Mouse (Mus musculus) G1E (cell line): ENCODE measurements at regions not wholly inside any gene's neighbourhood (a gene's known extent, or its start where the extent isn't known, plus 50 kb on each side); places are given as distances from the start of the nearest gene placed in this dataset.

Source experiments
- CTCF ChIP-seq: IDR thresholded peaks from 2 replicates; pipeline ENCODE4 v1.5.1; 2012; ENCODE audit warnings: low read depth, low read length, inconsistent platforms, mixed read lengths
- GATA1 ChIP-seq: IDR thresholded peaks from 2 replicates; pipeline ENCODE4 v1.6.1; 2012; ENCODE audit warnings: borderline replicate concordance, low read length, inconsistent platforms, mixed read lengths
- POLR2AphosphoS5 ChIP-seq: IDR thresholded peaks from 2 replicates; pipeline ENCODE4 v1.6.1; 2012; ENCODE audit warnings: low read depth, low read length, inconsistent platforms; ENCODE audit not compliant: insufficient replicate concordance

GRCm38 (mm10) chr6:31090791-31091190 lies 131.9 kb upstream of the Klf14 start:
- TF ChIP-seq CTCF (no peak), POLR2AphosphoS5 (no peak), GATA1 (no peak)
